Mouse (Mus musculus) cerebellum, adult 2 months (tissue): ENCODE results near the gene Alkbh4. TPM values are rescaled to one million over a fixed set of nuclear protein-coding genes. Genes with fewer than 3 reads are reported as not detected.
"Not testable (repeated sequence)": the region's sequence is repeated elsewhere in the genome, so short reads cannot be mapped to it uniquely, and the experiment has no call there.

ENCODE experiments used
- DNase-seq, 2 experiments: peaks; one replicate each; pipeline ENCODE4 v3.0.0; 2021
- H3K27ac ChIP-seq: fragments of 200-500 bp; 2 replicates; pipeline ENCODE4 v1.5.1; 2012; ENCODE audit warnings: low read length, control low read depth, inconsistent platforms; ENCODE audit not compliant: insufficient read depth
- H3K27me3 ChIP-seq: fragments of 200-500 bp; 2 replicates; pipeline ENCODE4 v1.6.1; 2012; ENCODE audit warnings: inconsistent platforms, mild to moderate bottlenecking, low read length, moderate library complexity; ENCODE audit not compliant: control insufficient read depth, insufficient read depth
- H3K4me1 ChIP-seq: fragments of 200-500 bp; 2 replicates; pipeline ENCODE4 v1.6.1; 2011; ENCODE audit warnings: low read length; ENCODE audit not compliant: control insufficient read depth, insufficient read depth
- H3K4me3 ChIP-seq: fragments of 200-500 bp; replicated peaks from 2 replicates; pipeline ENCODE3; 2011; ENCODE audit warnings: mild to moderate bottlenecking, low read depth, low read length, control low read depth; ENCODE audit not compliant: insufficient read depth
- CTCF ChIP-seq: fragments of 200-500 bp; IDR thresholded peaks from 2 replicates; pipeline ENCODE4 v1.5.1; 2011; ENCODE audit warnings: low read depth, mild to moderate bottlenecking, control low read depth, low read length, moderate library complexity, borderline replicate concordance; ENCODE audit not compliant: insufficient read depth
- POLR2A ChIP-seq: fragments of 200-500 bp; IDR thresholded peaks from 2 replicates; pipeline ENCODE4 v1.6.1; 2011; ENCODE audit warnings: low read length, control low read depth, borderline replicate concordance; ENCODE audit not compliant: insufficient read depth
- WGBS: fragments of 180-500 bp; shearing (Covaris S2); methylation state at CpG from one replicate; pipeline ENCODE4 v1.1.7; 2018; 5-methylcytosine and 5-hydroxymethylcytosine counted together
- polyA plus RNA-seq: library from polyadenylated mRNA; depleted of rRNA; stranded (reverse); fragments of >200 nt; gene quantifications from 2 replicates; pipeline ENCODE4 v1.2.3, GENCODE M21; 2012

Gene Alkbh4
- polyA plus RNA-seq, 1 experiment: 15.7 TPM

GRCm38 (mm10) chr5:136102099-136102820, 33.7 kb upstream of the Alkbh4 start:
- TF ChIP-seq POLR2A (peak; percentile 23; the same call in 1 of the 2 replicates), CTCF (peak; percentile 93)

DNA sequence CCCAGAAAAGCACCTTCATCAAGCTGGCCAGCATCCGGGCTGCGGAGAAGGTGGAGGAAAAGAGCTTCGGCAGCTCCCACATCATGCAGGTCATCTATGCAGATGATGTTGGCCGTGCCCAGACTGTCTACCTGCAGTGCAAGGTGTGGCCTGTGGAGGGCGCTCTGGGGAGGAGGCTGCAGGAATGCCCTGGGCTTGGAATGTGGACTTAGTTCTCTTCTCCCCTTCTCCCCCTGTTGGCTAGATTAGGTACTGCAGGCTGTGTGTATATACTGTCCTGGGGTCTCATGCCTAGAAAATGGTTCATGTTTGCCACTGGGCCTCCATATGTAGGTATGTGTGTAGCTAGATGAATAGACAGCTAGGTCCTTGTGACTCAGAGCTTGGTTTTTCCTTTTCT, 31.4 kb upstream of the Alkbh4 start:
- no peak overlapping the region for H3K27ac ChIP-seq
- peak in 1 of 2 experiments; percentile 29 for DNase-seq
- no peaks in the 10 kb centered on the region for H3K4me1 ChIP-seq
- no peak for TF ChIP-seq POLR2A
- peak; percentile 48 for TF ChIP-seq CTCF
- H3K4me3 ChIP-seq: no peak overlapping the region
- WGBS: 78% methylated on average over 5 of the region's 5 CpGs
- no peaks in the 10 kb centered on the region for H3K27me3 ChIP-seq

More at GRCm38 (mm10) chr5:136102099-136102820, 33.7 kb upstream of the Alkbh4 start:
- H3K27me3 ChIP-seq: no peaks in the 10 kb centered on the region
- peak overlapping the region; percentile 49 for H3K4me3 ChIP-seq
- DNase-seq: peak; percentile 77
- no peak overlapping the region for H3K27ac ChIP-seq
- H3K4me1 ChIP-seq: no peaks in the 10 kb centered on the region
- WGBS: 5% methylated on average over 41 of the region's 41 CpGs

GRCm38 (mm10) chr5:136108486-136108885, 27.5 kb upstream of the Alkbh4 start:
- no peaks in the 10 kb centered on the region for H3K4me1 ChIP-seq
- H3K27ac ChIP-seq: no peak overlapping the region
- H3K27me3 ChIP-seq: no peaks in the 10 kb centered on the region
- WGBS: 39% methylated on average over 2 of the region's 2 CpGs
- no peak overlapping the region for H3K4me3 ChIP-seq
- no peak for TF ChIP-seq POLR2A
- TF ChIP-seq CTCF: no peak
- no peak for DNase-seq

DNA sequence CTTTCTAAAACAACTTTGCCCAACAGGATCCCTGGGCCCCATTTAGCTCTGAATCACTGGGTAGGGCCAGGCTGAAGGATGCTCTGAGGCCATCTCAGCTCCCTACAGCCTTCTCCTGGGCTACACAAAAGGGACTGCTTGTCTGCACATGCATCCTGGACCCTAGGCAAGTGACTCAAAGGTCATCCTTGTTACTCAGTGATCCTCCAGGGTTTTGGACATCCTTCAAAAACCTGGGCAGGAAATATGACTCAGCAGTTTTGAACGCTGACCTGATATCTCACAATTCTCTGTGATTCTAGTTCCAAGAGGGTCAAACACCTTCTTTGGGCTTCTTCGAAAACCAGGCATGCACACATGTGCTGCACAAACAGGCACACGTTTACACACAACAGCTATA, 26.9 kb upstream of the Alkbh4 start:
- no peak for TF ChIP-seq POLR2A
- no peak for TF ChIP-seq CTCF
- no peak for DNase-seq
- Histone ChIP-seq H3K27ac (no peak overlapping the region), H3K4me3 (no peak overlapping the region), H3K4me1 (no peaks in the 10 kb centered on the region), H3K27me3 (no peaks in the 10 kb centered on the region)
- 78% methylated on average over 3 of the region's 3 CpGs for WGBS

GRCm38 (mm10) chr5:136113546-136113945, 22.4 kb upstream of the Alkbh4 start:
- H3K27ac ChIP-seq, H3K4me1 ChIP-seq, H3K27me3 ChIP-seq, DNase-seq, H3K4me3 ChIP-seq: not testable (repeated sequence)
- WGBS: 33% methylated on average over 4 of the region's 4 CpGs

DNA sequence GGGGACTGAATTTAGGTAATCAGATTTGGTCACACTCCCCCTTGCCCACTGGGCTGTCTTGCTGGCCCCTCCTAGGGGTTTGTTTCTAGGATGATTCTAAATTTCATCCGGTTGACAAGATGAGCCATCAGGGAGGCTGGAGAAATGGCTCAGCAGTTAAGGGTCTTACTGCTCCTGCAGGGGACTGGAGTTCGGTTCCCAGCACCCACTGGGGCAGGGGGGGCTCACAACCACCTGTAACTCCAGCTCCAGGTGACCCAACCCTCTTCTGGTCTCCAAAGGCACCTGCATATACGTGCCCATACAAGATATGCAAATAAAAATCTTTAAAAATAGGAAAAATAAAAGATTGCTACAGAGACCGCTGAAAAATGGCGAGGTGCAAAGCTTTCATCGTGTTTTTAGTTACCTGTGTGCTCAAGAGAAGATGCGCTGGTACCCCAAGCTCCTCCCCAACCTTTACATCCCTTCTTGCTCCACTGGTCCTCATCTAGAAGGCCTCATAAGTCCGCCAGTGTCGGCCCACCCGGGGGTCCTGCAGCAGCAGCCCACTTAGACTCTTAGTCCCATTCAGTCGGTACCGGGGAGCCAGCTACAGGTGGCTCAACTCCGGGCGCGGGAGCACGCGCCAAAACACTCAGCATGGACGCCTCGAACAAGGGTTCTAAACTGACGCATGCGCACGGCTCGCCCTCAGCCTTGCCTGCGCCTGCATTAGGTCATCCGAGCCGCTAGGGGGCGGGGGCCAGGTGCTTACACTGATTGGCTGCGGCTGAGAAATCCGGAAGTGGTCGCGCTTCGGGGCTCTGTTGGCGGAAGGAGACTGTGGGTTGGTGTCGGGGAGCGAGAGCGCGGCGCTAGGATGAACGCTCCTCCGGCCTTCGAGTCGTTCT, 19.8 kb upstream of the Alkbh4 start, which contains the start of gene Polr2j:
Gene Polr2j (plus strand): TSS at position 741 of the 893 bp plus-strand sequence.
- Histone ChIP-seq H3K4me1 (peaks cover 6% of the 10 kb centered on the region; the same call in 1 of the 2 replicates), H3K4me3 (peak within 1 kb of the TSS; percentile 88), H3K27me3 (no peaks in the 10 kb centered on the region), H3K27ac (peak within 1 kb of the TSS; percentile 54; the same call in 1 of the 2 replicates)
- TF ChIP-seq CTCF: peak; percentile 91
- peak; percentile 97 for TF ChIP-seq POLR2A
- WGBS: 4% methylated on average over 42 of the region's 42 CpGs
- peak; percentile 96 to 99 for DNase-seq

DNA sequence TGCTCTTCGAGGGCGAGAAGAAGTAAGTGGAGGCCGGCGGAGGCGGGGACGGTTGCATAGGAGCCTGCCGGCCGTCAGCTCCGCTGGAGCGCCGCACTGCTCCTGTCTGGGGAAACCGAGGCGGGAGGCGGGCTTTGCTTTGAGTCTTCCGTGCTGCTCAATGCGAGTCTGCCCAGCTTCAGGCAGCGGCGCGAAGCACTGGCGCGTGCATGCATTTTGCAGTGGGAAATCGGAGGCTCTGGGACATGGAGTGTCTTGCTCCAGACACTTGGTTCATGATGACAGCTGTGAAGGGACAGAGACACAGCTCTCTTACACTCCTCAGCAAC, 19.2 kb upstream of the Alkbh4 start:
- TF ChIP-seq CTCF (no peak), POLR2A (no peak)
- Histone ChIP-seq H3K27me3 (no peaks in the 10 kb centered on the region), H3K4me3 (peak overlapping the region; percentile 88), H3K27ac (peak overlapping the region; percentile 54; the same call in 1 of the 2 replicates), H3K4me1 (peaks cover 6% of the 10 kb centered on the region; the same call in 1 of the 2 replicates)
- 0% methylated on average over 22 of the region's 22 CpGs for WGBS
- DNase-seq: no peak

GRCm38 (mm10) chr5:136122165-136122564, 13.8 kb upstream of the Alkbh4 start:
- no peaks in the 10 kb centered on the region for H3K27me3 ChIP-seq
- TF ChIP-seq CTCF (no peak), POLR2A (no peak)
- H3K4me3 ChIP-seq: no peak overlapping the region
- DNase-seq: no peak
- WGBS: 86% methylated on average over 10 of the region's 10 CpGs
- peaks cover 6% of the 10 kb centered on the region; the same call in 1 of the 2 replicates for H3K4me1 ChIP-seq
- no peak overlapping the region for H3K27ac ChIP-seq
